Mouse (Mus musculus) lung, postnatal 0 days (tissue): ENCODE measurements at regions not wholly inside any gene's neighbourhood (a gene's known extent, or its start where the extent isn't known, plus 50 kb on each side); places are given as distances from the start of the nearest gene placed in this dataset.

Experiments
- CTCF ChIP-seq: IDR thresholded peaks from 2 replicates; pipeline ENCODE4 v1.5.1; 2016; ENCODE audit warnings: antibody characterized with exemption, mild to moderate bottlenecking
- EP300 ChIP-seq: IDR thresholded peaks from 2 replicates; pipeline ENCODE4 v1.6.1; 2016; ENCODE audit warnings: antibody characterized with exemption, mild to moderate bottlenecking, control low read depth

DNA sequence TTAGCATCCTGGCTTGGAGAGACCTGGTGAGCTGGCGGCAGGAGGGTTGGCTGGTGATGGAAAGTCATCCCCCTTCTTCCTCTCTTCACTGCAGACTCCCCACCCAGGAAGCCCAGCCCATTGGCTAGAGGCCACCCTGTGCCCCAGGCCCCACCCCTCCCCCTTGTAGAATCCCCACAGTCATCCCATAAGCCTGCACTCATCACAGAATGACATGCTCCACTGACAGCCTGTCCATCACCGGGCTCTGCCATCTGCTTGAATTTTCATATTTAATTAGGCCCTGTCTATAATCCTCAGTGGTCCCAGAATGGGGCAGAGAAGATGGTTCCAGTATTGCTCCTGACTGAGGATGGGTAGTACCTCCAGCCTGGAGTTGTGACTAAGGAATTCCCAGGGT is 79.3 kb upstream of the Csf3r start:
- TF ChIP-seq CTCF = no peak
- no peak for TF ChIP-seq EP300
